Mouse (Mus musculus): Measurements from ENCODE around the gene Pole4. TPM values are rescaled to one million over a fixed set of nuclear protein-coding genes. Genes with fewer than 3 reads are reported as not detected.
"Not testable (repeated sequence)": the region's sequence is repeated elsewhere in the genome, so short reads cannot be mapped to it uniquely, and the experiment has no call there.

Pole4 gene
- polyA plus RNA-seq, 1 experiment from 2014 or later: 133 TPM

DNA sequence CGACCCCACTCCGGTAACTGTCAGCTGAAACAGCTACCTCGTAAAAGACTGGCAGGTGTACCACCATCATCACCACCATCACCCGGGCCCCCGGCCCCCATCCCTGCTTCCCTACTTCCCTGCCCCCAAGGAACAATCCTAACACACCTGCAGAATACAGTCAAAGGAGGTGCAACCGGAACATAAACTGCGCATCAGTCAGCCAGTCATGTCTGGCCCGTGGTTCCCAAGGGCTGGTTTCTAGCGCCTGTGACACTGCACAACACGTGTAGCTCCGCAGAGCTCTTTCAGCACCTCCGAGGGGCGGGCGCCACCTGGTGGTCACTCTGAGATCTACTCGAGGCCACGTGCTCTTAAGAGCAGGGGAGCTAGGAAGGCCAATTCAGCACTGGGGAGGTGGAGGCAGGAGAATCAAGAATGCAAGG, 2.6 kb downstream of the Pole4 start:
- H3K4me2 ChIP-seq (ENCODE audit: low read length): no peak overlapping the region
- WGBS: 32% methylated on average over 16 of the region's 16 CpGs
- no peak overlapping the region for H3K4me3 ChIP-seq (ENCODE audit: low read depth, low read length)

DNA sequence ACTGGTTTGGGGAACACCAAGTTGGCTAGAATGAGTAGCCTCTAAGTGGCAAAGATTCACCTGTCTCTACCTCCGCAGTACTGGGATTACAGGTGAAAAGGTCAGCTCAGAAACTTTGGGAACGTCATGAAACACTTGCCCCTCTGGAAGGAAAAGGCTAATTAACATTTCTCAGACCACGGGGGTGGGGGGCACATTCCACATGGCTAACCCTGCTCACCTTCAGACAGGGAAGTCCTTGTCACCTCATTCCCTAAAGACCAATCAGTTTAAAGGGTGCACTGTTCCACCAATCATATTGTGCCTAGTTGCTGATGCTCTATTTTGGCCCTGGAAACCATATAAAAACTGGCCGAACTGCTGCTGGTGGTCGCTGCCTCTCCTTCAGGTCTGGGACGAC, 3.9 kb downstream of the Pole4 start:
- Histone ChIP-seq H3K27me3 (ENCODE audit: control insufficient read depth, insufficient read depth, low read depth, low read length) (no peaks in the 10 kb centered on the region), H3K4me3 (ENCODE audit: low read depth, low read length) (no peak overlapping the region), H3K4me1 (ENCODE audit: control insufficient read depth, insufficient read depth, low read length) (peaks cover 9% of the 10 kb centered on the region), H3K9ac (ENCODE audit: low read depth, low read length) (no peak overlapping the region), H3K36me3 (ENCODE audit: control insufficient read depth, insufficient read depth, low read length) (no peaks in the 10 kb centered on the region), H3K27ac (ENCODE audit: low read length) (no peak overlapping the region), H3K9me3 (replicated peaks; ENCODE audit: control insufficient read depth, low read length, poor library complexity, severe bottlenecking) (no peaks in the 10 kb centered on the region), H3K4me2 (ENCODE audit: low read length) (no peak overlapping the region)
- WGBS: 79% methylated on average over 6 of the region's 6 CpGs
- ATAC-seq: no peak

More for the DNA sequence above, 2.6 kb downstream of the Pole4 start:
- H3K27me3 ChIP-seq (ENCODE audit: control insufficient read depth, insufficient read depth, low read depth, low read length): no peaks in the 10 kb centered on the region
- ATAC-seq: peak; percentile 60; the same call in 1 of the 2 replicates
- H3K9me3 ChIP-seq (replicated peaks; ENCODE audit: control insufficient read depth, low read length, poor library complexity, severe bottlenecking): no peaks in the 10 kb centered on the region
- no peaks in the 10 kb centered on the region for H3K36me3 ChIP-seq (ENCODE audit: control insufficient read depth, insufficient read depth, low read length)
- H3K27ac ChIP-seq (ENCODE audit: low read length): no peak overlapping the region
- H3K4me1 ChIP-seq (ENCODE audit: control insufficient read depth, insufficient read depth, low read length): peaks cover 9% of the 10 kb centered on the region
- no peak overlapping the region for H3K9ac ChIP-seq (ENCODE audit: low read depth, low read length)

DNA sequence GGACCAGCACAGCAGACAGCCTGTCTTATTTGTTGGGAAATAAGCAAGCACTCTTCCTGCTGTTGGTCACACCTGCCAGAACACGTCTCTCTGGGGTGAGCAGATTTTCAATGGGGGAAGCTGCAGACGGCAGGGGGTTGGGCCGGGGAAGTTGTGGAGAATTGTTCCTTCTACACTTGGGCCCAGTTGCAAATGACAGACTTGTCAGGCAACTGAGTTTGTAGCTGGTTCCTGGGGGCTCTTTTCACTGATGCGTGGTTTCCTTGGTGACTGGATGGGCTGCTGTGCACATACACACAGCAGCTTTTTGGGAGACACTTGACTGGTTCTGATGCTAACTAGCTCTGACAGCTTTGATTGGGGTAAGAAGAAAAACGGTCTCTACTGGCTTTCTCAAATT, 5.3 kb downstream of the Pole4 start:
- Histone ChIP-seq H3K27ac (ENCODE audit: low read length) (no peak overlapping the region; the same call in 1 of the 2 replicates), H3K4me3 (ENCODE audit: low read depth, low read length) (no peak overlapping the region), H3K36me3 (ENCODE audit: control insufficient read depth, insufficient read depth, low read length) (no peaks in the 10 kb centered on the region), H3K4me1 (ENCODE audit: control insufficient read depth, insufficient read depth, low read length) (peaks cover 9% of the 10 kb centered on the region), H3K4me2 (ENCODE audit: low read length) (0 out of 2 replicates have a peak overlapping the region, but pooled peaks have one; percentile 9), H3K27me3 (ENCODE audit: control insufficient read depth, insufficient read depth, low read depth, low read length) (no peaks in the 10 kb centered on the region), H3K9me3 (replicated peaks; ENCODE audit: control insufficient read depth, low read length, poor library complexity, severe bottlenecking) (no peaks in the 10 kb centered on the region), H3K9ac (ENCODE audit: low read depth, low read length) (no peak overlapping the region)
- ATAC-seq: peak; percentile 64
- 11% methylated on average over 5 of the region's 5 CpGs for whole genome bisulfite sequencing

DNA sequence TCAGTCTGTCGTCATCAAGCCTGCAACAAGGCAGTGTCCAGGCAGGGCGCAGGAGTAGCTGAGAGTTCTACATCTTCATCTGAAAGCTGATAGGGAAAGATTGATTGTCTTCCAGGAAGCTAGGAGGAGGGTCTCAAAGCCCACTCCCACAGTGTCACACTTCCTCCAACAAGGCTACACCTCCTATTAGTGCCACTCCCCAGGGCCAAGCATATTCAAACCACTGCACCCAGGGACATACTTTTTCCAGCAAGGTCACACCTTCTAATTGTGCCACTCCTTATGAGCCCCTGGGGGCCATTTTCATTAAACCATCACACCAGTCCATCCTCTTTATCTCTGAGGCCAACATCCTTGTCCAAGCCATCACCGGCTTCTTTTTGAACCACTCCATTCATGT, 8.4 kb downstream of the Pole4 start:
- Histone ChIP-seq H3K36me3 (ENCODE audit: control insufficient read depth, insufficient read depth, low read length) (no peaks in the 10 kb centered on the region), H3K9ac (ENCODE audit: low read depth, low read length) (no peak overlapping the region), H3K27me3 (ENCODE audit: control insufficient read depth, insufficient read depth, low read depth, low read length) (no peaks in the 10 kb centered on the region), H3K9me3 (replicated peaks; ENCODE audit: control insufficient read depth, low read length, poor library complexity, severe bottlenecking) (no peaks in the 10 kb centered on the region), H3K27ac (ENCODE audit: low read length) (no peak overlapping the region), H3K4me1 (ENCODE audit: control insufficient read depth, insufficient read depth, low read length) (peaks cover 9% of the 10 kb centered on the region), H3K4me3 (ENCODE audit: low read depth, low read length) (no peak overlapping the region), H3K4me2 (ENCODE audit: low read length) (no peak overlapping the region)
- no peak for ATAC-seq
- 97% methylated on average over 3 of the region's 3 CpGs for WGBS

DNA sequence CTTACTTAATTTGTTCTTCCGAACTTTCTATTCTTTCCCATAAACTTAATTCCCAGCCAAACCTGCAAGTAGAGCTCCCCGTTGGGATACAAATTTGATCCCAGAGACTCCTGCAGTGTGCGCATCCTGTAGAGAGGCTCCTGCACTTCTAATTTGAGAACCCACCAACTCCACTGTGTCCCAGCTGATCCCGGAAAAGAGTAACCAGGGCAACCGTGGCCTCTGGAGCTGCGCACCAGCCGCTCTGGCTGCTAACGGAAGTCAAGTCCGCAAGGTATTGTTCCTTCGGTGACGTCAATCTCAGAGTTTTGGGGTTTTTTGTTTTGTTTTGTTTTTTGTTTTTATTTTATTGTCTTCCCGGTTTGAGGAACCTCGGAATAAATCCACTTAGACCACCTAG, 10.5 kb downstream of the Pole4 start:
- no peaks in the 10 kb centered on the region for H3K9me3 ChIP-seq (replicated peaks; ENCODE audit: control insufficient read depth, low read length, poor library complexity, severe bottlenecking)
- no peak for ATAC-seq
- WGBS: 39% methylated on average over 13 of the region's 13 CpGs
- H3K27me3 ChIP-seq (ENCODE audit: control insufficient read depth, insufficient read depth, low read depth, low read length): no peaks in the 10 kb centered on the region
- no peaks in the 10 kb centered on the region for H3K36me3 ChIP-seq (ENCODE audit: control insufficient read depth, insufficient read depth, low read length)
- H3K9ac ChIP-seq (ENCODE audit: low read depth, low read length): no peak overlapping the region
- H3K4me3 ChIP-seq (ENCODE audit: low read depth, low read length): no peak overlapping the region
- peak overlapping the region; percentile 10; the same call in 1 of the 2 replicates for H3K4me2 ChIP-seq (ENCODE audit: low read length)
- no peaks in the 10 kb centered on the region for H3K4me1 ChIP-seq (ENCODE audit: control insufficient read depth, insufficient read depth, low read length)
- H3K27ac ChIP-seq (ENCODE audit: low read length): no peak overlapping the region

DNA sequence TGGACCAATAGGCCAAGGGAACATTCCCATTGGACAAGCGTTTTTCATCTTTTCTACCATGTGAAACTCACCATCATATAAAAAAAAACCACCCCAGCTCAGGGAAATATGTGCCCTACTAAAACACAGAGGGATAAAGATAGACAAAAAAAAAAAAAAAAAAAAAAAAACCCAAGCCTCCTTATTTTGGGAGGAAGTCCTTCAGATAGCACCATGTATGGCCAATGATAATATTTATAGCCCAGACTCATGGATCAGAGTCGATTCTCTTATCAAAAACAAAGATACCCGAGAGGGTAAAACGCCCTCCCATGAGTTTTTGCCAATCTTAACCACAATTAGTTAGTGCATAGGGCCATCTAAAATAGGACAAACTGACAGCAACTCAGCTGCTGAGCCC, 15.7 kb downstream of the Pole4 start:
- Histone ChIP-seq H3K4me2 (ENCODE audit: low read length) (no peak overlapping the region), H3K27me3 (ENCODE audit: control insufficient read depth, insufficient read depth, low read depth, low read length) (no peaks in the 10 kb centered on the region), H3K36me3 (ENCODE audit: control insufficient read depth, insufficient read depth, low read length) (no peaks in the 10 kb centered on the region), H3K27ac (ENCODE audit: low read length) (no peak overlapping the region), H3K9ac (ENCODE audit: low read depth, low read length) (no peak overlapping the region), H3K9me3 (replicated peaks; ENCODE audit: control insufficient read depth, low read length, poor library complexity, severe bottlenecking) (no peaks in the 10 kb centered on the region), H3K4me1 (ENCODE audit: control insufficient read depth, insufficient read depth, low read length) (no peaks in the 10 kb centered on the region), H3K4me3 (ENCODE audit: low read depth, low read length) (no peak overlapping the region)
- no peak for ATAC-seq
- 94% methylated on average over 4 of the region's 4 CpGs for WGBS

DNA sequence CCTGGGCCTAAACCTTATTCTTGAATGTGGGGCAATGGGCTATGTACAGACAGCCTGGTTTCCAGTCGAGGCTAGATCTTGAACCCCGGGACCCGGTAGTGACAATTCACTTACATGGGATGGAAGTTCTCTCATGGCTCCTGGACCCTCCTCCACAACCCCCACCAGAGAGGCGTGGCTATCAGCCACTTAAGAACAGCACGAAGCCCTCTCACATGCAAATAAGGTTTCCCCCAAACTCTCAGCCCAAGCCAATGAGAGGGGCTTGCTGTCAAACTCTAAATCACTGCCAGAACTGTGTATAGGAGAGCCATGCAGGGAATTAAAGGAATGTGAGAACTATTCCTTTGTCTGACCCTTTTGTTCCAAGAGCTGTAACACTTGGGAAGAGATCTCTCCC, 16.6 kb downstream of the Pole4 start:
- ATAC-seq; H3K27me3 ChIP-seq (ENCODE audit: control insufficient read depth, insufficient read depth, low read depth, low read length): not testable (repeated sequence)

DNA sequence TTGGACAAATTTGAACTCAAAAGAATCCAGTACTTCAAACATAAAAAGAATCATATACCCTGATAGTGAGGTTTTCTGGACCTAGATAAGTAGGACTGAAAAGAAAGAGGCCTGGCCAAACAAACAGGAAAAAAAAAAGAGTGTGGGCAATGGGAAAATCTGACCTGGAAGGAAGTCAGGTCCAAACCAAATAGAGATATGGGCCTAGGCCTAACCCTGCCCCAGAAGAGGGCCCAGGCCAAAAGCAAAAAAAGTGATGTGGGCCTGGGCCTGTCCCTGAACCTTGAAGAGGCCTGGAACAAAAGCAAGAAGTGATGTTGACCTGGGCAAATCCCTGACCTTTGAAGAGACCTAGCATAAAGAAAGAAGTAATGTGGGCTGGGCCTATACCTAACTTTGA, 21.0 kb downstream of the Pole4 start:
- ATAC-seq: no peak
- Histone ChIP-seq H3K9me3 (replicated peaks; ENCODE audit: control insufficient read depth, low read length, poor library complexity, severe bottlenecking) (no peaks in the 10 kb centered on the region), H3K4me2 (ENCODE audit: low read length) (no peak overlapping the region), H3K27ac (ENCODE audit: low read length) (no peak overlapping the region), H3K27me3 (ENCODE audit: control insufficient read depth, insufficient read depth, low read depth, low read length) (no peaks in the 10 kb centered on the region), H3K36me3 (ENCODE audit: control insufficient read depth, insufficient read depth, low read length) (no peaks in the 10 kb centered on the region), H3K4me3 (ENCODE audit: low read depth, low read length) (no peak overlapping the region), H3K9ac (ENCODE audit: low read depth, low read length) (no peak overlapping the region), H3K4me1 (ENCODE audit: control insufficient read depth, insufficient read depth, low read length) (no peaks in the 10 kb centered on the region)

More for the DNA sequence above, 16.6 kb downstream of the Pole4 start:
- H3K4me2 ChIP-seq (ENCODE audit: low read length); H3K36me3 ChIP-seq (ENCODE audit: control insufficient read depth, insufficient read depth, low read length); H3K4me1 ChIP-seq (ENCODE audit: control insufficient read depth, insufficient read depth, low read length); H3K9ac ChIP-seq (ENCODE audit: low read depth, low read length); H3K9me3 ChIP-seq (replicated peaks; ENCODE audit: control insufficient read depth, low read length, poor library complexity, severe bottlenecking); H3K4me3 ChIP-seq (ENCODE audit: low read depth, low read length); H3K27ac ChIP-seq (ENCODE audit: low read length): not testable (repeated sequence)
- WGBS: 41% methylated on average over 5 of the region's 5 CpGs

DNA sequence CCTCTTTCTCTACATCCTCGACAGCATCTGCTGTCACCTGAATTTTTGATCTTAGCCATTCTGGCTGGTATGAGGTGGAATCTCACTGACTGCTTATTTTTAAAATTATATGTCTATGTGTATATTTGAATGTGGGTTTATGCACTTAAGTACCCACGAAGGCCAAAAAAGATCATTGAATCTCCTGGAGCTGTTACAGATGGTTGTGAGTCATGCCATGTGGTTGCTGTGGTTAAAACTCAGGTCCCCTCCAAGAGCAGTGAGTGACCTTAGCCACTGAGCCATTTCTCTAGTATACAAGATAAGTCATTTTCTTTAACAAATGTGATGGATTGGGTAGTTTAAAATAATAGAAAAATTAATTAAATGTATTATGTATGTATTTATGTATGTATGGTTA, 25.9 kb downstream of the Pole4 start:
- WGBS: 84% methylated on average over 2 of the region's 2 CpGs
- not testable (repeated sequence) for H3K4me2 ChIP-seq (ENCODE audit: low read length); ATAC-seq; H3K36me3 ChIP-seq (ENCODE audit: control insufficient read depth, insufficient read depth, low read length); H3K9ac ChIP-seq (ENCODE audit: low read depth, low read length); H3K4me3 ChIP-seq (ENCODE audit: low read depth, low read length); H3K27me3 ChIP-seq (ENCODE audit: control insufficient read depth, insufficient read depth, low read depth, low read length); H3K9me3 ChIP-seq (replicated peaks; ENCODE audit: control insufficient read depth, low read length, poor library complexity, severe bottlenecking); H3K4me1 ChIP-seq (ENCODE audit: control insufficient read depth, insufficient read depth, low read length); H3K27ac ChIP-seq (ENCODE audit: low read length)

DNA sequence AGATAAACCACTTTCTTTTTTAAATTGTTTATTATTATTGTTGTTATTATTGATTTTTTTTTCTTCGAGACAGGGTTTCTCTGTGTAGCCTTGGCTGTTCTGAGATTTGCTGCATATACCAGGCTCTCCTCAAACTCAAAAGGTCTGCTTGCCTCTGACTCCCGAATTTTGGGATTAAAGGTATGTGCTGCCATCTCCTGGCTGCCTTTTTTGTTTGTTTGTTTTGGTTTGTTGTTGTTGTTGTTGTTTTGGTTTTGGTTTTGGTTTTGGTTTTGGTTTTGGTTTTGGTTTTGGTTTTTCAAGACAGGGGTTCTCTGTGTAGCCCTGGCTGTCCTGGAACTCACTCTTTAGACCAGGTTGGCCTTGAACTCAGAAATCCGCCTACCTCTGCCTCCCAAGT, 27.5 kb downstream of the Pole4 start:
- H3K4me3 ChIP-seq (ENCODE audit: low read depth, low read length); H3K9ac ChIP-seq (ENCODE audit: low read depth, low read length); H3K4me1 ChIP-seq (ENCODE audit: control insufficient read depth, insufficient read depth, low read length); H3K4me2 ChIP-seq (ENCODE audit: low read length); H3K27ac ChIP-seq (ENCODE audit: low read length); H3K27me3 ChIP-seq (ENCODE audit: control insufficient read depth, insufficient read depth, low read depth, low read length); H3K9me3 ChIP-seq (replicated peaks; ENCODE audit: control insufficient read depth, low read length, poor library complexity, severe bottlenecking); H3K36me3 ChIP-seq (ENCODE audit: control insufficient read depth, insufficient read depth, low read length); ATAC-seq: not testable (repeated sequence)
- 76% methylated on average over 3 of the region's 3 CpGs for WGBS
